Mouse (Mus musculus) neural tube, embryonic 12.5 days (tissue): ENCODE measurements at regions not wholly inside any gene's neighbourhood (a gene's known extent, or its start where the extent isn't known, plus 50 kb on each side); places are given as distances from the start of the nearest gene placed in this dataset. TPM values are rescaled to one million over a fixed set of nuclear protein-coding genes. Genes with fewer than 3 reads are reported as not detected.

Source experiments
- microRNA-seq: library from miRNA; unstranded; fragments of <30 nt; microRNA quantifications from one replicate; pipeline ENCODE4, GENCODE M21; 2017

Small RNA genes lying in the stretch of these regions (microRNA-seq; reads per million reads assigned to microRNA genes)
- gene Gm25978 = not detected
